Mouse (Mus musculus) skeletal muscle tissue, adult 2 months (tissue): Measurements from ENCODE around the gene Stpg1.
A peak's percentile ranks its signal among the peaks of the same experiment; 100 is the strongest.

ENCODE experiments used
- DNase-seq: peaks from one replicate; pipeline ENCODE4 v3.0.0-alpha.2; 2012; ENCODE audit warnings: low read depth, low spot score

Gene Stpg1

DNA sequence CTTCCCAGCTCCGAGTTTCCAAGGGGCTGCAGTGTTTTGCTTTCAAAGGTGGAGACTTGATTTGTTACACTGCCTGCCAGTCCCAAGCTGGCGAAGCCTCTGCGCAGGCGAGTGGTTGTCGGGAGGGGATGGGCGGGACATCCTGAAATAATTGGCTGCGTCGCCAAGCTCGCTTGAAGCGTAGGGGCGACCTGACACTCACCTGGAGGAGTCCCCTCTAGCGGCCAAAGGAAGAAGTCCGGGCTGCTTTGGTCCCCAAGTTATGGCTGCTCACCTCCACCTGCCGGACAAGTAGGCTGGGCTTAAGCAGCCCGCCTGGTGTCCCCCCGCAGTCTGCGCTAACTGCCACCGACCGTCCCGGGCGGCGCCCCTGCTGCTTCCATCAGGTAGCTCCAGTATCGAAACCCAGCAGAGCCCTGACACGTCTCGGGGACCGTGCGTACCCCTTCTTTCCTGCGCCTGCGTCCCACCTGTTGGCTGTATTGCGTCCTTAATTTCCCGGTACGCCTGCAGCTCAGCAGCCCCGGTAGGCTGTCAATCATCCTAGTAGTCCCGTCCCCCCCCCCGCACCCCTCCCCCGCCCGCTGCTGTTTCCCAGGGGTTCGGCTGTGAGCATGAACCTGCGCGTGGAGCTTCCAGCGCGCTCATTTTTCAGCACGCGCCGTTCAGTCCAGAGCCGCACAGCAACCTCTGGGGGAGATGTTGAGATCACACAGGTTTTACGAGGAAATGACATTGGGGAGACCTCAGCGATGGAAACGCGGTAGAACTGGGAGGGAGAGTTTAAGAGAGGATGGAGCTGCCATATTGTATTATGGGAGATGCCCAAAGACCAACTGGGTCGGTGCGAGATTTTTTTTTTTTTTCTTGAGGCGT is at the start of gene Stpg1, which contains the start of gene Nipal3:
Gene Stpg1, plus strand, starts transcription at position 270 of the 876 bp plus-strand sequence.
Gene Nipal3, minus strand, starts transcription at position 518 of the 876 bp plus-strand sequence.
- DNase-seq, result peak; percentile 94

- no peak for DNase-seq
Measured at GRCm38 (mm10) chr4:135451360-135452015, 43.1 kb upstream of the Stpg1 start.

DNA sequence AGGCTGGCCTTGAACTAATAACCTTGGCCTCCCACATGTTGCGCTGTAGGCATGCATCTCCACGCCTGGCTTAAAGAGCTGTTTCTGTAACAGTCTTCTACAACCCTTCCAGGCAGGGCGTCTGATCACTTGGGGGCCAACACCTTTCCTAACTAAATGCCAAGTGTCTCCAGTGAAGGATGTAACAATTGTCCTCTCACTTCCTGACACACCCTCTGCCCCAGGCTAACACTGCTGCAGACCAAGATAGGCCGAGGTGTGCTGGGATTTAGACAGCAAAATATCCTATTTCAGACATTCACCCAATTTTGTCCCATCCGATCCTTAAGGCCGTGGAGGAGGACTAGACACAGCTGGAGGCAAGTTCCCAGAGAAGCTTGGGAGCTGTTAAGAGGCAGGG is 41.4 kb upstream of the Stpg1 start:
- no peak for DNase-seq

DNA sequence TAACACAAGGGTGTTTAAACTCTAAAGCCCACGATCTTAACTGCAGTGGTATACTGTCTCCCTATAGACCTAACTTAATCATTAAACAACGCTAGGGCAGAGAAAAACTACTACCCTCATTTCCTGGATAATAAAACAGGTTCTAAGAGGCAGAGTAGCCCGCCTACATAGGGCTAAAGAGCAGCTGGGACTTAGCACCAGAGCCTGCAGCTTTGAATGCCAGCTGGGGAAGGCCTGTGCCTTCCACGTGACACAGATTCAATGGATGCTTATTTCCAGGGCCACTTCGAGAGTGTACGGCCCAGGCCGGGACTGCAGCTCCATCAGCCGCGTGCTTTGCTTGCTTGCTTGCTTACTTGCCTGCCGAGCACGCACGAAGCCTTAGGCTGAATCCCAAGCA is 41.0 kb upstream of the Stpg1 start:
- no peak for DNase-seq

DNA sequence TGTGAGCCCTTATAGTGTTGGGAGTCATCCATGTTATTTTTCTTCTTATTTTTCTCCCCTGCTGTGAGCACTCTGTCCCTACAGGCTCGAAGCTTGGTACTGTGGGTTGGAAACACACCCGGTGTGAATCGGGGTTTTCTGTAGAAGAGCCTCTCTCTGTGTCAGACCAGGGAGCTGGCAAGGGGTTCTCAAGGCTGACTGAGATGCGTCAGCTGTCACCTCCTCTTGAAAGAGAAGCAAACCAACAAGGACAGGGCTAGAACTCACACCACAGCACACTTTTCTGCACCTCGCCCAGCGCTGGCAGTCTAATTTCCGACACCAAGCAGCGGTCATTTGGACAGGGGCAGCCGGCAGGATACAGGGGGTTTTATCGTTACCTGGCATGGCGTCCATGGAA is 31.2 kb upstream of the Stpg1 start:
- DNase-seq, result no peak

- DNase-seq, result no peak
Measured at GRCm38 (mm10) chr4:135477851-135478250, 16.7 kb upstream of the Stpg1 start.

DNA sequence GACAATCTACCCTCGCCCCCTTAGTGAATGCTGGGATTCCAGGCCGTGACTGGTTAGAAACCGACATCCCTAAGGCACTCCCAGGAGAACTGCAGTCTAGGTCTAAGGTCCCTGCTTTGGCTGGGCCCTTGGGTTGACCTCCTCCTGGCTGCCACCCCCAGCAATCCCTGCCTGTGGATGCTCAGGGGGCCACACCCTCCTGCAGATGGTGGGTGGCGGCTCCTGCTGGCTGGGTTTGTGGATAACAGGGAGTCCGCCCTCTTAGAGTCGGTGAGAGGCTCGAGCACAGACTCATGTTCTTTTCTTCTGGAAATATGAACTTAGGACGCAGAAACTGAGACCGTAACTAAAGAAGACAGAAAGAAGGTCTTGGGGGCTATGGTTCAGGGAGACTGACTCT is 14.2 kb upstream of the Stpg1 start:
- DNase-seq, result no peak

GRCm38 (mm10) chr4:135485086-135485485 is 9.5 kb upstream of the Stpg1 start:
- DNase-seq, result no peak

DNA sequence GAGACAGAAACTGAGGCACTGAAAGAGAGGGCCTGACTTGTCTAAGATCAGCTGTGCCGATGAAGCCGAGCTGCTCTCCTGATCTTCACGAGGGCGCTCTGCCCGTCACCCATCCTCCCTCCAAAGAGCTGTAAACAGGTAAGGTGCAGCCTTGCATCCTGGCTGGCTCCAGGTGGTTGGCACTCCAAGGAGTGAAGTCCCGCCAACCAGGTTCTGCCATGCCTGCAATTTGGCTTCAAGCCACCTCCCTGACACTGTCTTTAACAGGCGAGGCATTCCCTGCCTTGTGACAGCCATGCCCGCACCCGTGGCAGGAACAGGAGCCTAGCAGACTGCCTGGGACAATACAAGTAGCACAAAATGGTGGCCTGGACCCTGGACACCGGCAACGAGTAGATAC is 8.2 kb upstream of the Stpg1 start:
- no peak for DNase-seq

DNA sequence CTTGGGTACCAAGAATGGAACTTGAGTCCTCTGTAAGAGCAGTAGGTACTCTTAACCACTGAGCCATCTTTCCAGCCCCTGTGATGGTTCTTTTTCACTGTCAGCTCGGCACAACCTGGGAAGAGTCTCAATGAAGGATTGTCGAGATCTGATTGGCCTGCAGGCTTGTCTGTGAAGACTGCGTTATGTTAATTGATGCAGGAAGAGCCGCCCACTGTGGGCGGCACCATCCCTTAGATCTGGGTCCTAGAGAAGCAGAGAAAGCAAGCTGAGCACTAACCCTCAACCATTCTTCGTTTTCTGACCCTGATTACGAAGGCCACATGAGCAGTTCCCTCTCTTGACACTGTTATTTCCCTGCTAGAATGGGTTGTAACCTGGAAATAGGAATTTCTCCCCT is 5.3 kb upstream of the Stpg1 start:
- DNase-seq, result no peak

- DNase-seq, result no peak
Measured at GRCm38 (mm10) chr4:135493271-135493670, 1.3 kb upstream of the Stpg1 start.

DNA sequence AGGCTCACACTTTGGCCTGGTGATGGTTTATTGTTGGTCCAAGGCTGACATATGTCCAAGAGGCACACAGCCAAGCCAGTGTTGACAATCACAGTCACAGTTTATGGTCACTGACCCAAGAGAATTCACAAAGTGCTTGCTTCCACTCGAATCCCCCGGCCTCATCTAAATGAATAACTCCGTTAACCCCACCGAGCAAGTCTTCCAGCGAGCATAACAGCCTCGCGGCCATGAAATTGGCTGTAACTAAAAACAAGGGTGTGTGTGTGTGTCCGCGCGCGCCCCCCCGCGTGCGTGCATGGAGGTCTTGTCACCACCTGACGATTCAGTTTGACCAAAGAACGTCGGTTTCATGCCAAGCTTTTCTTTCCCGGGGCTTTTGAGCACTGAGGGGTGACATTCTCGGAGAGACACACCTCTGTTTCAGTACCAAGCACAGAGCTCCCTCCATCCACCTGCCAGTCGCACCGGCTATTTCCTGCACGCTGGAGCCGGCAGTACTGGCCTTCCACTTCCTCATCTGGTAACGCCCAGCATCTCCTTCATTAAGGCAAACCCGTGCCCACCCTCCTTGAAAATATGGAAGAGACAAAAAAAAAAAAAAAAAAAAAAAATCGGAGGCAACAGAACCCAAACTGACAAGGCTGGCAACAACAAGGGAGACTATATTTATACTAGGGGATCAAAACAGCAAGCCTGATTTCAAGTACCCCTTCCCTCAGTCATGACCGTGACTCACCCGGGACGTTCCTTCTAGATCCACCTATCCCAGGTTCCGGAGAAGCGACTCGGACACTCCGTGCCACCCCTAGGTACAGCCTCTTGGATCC is 684 bp upstream of the Stpg1 start:
- DNase-seq, result no peak

DNA sequence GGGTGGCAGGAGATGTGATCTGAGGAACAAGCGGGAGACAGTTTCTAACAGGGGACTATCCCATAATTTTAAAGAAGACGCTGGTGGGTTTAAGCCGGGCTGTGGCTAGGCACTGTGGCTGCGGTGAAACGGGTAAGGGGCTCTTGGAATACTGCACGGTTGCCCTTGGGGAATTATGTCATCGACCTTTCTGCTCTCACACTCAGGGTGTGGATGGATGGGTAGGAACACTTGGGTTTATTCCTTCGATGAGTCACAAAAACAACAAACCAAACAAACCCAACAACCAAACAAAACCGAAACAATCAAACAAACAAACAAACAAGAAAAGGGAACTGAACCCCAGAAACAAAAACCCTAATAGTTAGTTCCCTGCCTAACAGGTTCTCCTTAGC is 804 bp downstream of the Stpg1 start:
- DNase-seq, result no peak

GRCm38 (mm10) chr4:135495810-135496209 is 1.2 kb downstream of the Stpg1 start:
- DNase-seq, result no peak

DNA sequence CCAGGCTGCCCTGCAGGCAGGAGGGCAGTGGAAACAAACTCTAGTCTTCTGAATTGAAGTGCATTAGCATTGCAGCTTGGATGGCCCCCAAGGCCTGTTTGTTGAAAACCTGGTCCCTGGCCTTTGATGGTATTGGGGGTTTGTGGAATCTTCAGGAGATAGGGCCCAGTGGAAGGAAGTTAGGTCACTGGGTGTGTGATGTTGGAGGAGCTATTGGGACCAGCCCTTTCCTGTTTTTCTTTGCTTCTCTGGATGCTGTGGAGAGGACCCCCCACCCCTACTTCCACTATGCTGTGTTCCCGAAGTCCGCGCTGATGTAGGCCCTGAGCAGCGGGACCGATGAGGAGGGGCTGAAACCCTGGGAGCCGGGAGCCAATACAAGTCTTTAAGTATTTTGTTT is 3.5 kb downstream of the Stpg1 start:
- DNase-seq, result no peak

DNA sequence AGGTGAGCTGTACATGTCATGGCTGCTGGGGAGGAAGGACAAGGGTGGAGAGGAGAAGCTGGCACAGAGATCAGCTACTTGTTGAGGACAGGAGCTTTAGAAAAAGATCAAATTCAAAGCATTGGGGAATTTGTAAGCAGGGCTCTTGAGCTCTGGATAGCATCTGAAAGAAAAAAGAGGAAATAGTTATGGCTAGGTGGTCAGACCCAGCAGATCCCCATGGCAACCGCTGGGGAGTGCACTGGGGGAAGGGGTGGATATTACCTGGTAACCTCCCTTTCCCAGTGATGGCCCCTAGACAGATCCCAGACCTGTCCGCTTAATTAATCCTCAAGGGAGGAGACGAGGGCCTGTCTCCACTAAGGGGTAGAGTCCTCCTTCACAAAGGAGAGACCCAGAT is 5.2 kb downstream of the Stpg1 start:
- DNase-seq, result no peak

DNA sequence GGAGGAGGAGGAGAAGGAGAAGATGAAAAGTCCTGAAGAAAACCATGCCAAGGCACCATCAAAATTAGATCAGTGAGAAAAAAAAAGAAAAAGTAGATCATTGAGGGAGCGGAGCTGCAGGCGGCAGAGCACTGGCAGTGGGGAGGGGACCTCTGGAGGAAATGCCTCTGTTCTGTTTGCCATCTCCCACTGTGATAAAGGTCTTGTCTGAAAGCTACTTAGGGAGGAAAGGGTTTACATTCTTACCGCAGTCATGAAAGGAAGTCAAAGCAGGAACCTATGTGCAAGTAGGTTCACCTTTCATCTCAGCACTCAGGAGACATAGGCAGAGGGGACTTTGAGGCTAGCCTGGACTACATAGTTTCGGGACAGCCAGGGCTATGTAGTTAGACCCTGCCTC is 7.0 kb downstream of the Stpg1 start:
- DNase-seq, result no peak

- no peak for DNase-seq
Measured at GRCm38 (mm10) chr4:135505794-135506193, 11.2 kb downstream of the Stpg1 start.

DNA sequence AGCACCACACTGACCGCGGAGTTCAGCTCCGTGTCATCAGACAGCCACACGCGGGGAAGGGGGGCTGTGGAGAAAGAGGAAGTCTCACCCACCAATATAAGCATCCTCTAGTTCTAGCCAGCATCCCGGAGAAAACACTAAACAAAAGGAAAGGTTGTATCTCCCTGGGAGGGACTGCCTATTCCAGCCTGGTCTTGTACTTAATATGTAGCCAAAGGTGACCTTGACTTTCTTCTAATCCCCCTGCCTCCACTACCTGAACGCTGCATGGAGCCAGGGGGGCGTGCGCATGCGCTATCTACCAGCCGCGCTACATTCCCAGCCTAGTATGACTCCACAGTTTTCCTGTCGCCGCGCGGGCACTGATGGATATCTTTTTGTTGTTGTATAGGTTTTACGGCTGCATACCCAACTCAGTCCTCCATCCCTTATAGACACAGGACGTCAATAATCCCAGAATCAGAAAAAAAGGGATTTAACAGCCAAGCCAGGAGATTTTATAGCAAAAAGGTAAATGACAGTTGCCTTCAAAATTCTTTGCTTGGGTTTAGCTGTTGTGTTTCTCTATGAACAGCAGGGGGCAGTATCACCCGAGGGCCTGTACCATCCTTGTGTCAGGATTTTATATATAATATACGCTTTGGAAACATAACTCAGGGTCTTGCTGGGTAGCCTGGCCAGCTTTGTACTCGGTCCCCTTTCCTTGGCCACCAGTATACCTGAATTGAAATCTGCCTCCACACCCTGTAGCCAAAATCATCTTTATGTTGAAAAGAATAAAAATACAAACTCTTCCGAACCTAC is 13.2 kb downstream of the Stpg1 start:
- no peak for DNase-seq

GRCm38 (mm10) chr4:135508419-135509039 is 13.9 kb downstream of the Stpg1 start:
- peak; percentile 47 for DNase-seq

DNA sequence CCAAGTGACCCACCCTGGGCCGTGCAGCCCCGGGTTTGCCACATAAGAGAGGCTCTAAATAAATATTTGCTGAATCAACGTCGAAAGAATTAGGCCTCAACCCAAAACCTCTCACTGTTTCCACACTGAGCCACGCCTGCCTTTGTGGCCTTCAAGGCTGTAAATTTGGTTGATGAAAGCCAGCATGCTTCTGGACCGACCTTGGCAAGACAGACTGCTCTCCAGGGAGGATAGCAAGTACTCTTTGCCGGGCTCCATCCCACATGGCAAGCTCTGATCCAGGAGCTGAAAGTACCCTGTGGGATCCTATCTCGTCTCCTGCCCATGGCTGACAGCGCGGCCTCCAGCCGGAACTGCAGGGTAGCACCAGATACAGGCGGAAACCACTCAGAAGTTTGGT is 14.9 kb downstream of the Stpg1 start:
- DNase-seq, result no peak
